Mouse (Mus musculus) thymus, postnatal 14 days (tissue): Measurements from ENCODE around the gene S100a2.

Experiments used
- DNase-seq: peaks from one replicate; pipeline ENCODE4 v3.0.0; 2021

S100a2 gene

GRCm38 (mm10) chr3:90597736-90598135, 7.7 kb downstream of the S100a2 start:
- DNase-seq, result no peak

DNA sequence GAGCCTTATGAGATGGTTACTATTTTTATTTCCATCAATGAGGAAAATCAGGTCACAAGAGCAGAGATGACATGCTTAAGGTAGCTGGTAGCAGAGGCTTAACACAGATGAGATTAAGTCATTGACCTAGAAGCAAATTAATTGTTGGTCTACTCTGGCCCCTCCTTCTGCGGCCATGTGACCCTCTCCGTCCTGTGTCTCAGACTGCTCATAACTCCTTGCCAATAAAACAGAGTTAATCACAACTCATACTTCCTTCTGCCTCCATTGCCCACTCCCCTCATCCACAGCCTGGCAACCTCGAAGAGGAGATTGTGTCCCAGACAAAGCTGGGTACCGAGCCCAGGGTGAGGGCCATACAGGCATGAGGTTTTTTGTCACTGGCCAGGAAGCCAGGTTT, 8.2 kb downstream of the S100a2 start:
- DNase-seq, result no peak

DNA sequence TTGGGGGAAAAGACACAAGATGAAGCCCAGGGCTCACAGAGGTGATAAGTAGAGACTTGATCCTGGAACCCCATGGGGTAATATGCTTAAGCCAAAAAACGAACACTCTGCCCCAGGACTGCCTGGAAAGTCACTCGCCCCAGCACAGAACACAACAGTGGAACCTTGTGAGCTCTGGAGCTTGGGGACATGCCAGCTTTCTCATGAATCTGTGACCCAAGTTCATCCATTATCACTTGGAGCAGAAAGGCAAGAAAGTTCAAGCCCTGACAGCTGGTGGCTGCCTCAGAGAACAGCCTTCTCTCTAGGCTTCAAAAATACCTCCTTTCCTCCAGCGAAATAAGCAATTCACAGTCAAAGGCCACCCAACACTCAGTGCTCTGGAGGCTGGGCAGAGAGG, 9.4 kb downstream of the S100a2 start:
- DNase-seq, result no peak

GRCm38 (mm10) chr3:90600036-90600435, 10.0 kb downstream of the S100a2 start:
- no peak for DNase-seq

DNA sequence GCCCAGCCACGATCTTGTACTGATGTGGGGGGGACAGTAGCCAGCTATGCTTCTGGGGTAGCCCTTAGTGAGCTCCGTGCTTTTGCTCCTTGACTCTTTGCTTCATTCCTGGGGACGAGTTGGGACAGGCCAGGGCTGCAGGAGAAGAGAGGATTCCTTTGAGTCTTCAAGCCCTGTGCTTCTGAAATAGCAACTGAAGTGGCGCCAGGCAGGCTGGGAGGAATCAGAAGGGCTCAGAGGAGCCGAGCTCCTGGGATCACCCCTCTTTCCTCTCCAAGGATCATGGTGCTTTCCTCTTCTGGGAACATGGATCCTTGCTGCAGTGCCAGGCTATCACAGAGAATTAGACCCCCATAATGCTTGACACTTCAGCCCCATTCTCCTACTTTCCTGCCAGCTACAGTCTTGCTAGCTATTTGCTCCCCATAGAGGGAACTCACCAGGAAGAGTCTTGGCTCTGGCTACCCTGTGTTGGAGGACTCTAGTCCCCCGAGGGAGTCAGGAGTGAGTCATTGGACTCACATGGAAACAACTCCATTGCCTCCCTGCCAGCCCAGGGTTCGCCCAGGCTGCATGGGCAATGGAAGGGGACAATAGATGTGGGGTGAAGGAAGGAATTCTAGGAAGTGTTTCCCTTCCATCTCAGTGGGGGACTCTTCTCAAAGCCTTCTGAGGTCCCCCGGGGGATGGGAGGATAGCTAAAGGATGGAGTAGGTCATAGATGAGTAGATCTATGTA, 10.6 kb downstream of the S100a2 start:
- no peak for DNase-seq

DNA sequence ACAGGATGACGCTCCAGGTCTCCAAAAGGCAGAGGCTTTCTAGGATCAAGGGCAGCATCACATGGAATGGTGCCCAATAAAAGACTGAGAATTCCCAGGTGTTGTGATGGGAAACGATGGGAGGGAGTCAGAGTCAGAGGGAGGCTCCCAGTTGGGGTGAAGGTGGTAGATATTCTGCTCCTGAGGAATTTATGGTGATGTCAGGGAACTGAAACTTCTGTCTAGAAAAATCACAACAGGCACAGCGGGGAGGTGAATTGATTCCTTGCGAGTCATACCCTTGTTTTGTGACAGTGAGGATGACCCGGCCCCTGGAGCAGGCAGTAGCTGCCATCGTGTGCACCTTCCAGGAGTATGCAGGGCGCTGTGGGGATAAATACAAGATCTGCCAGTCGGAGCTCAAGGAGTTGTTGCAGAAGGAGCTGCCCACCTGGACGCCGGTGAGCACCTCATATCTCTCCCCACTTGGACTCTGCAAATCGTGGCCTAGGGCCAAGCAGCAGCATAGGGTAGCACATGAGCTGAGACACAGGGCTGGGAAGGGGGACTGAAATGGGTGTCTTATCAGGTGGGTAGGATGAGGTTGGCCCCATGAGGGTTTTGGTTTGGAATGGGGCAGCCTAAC, 11.6 kb downstream of the S100a2 start, which contains the start of gene Gm42674:
Gm42674 (plus strand) TSS at position 419 of the 625 bp plus-strand sequence.
- no peak for DNase-seq

- no peak for DNase-seq
Observed at GRCm38 (mm10) chr3:90603623-90604022, 13.6 kb downstream of the S100a2 start, which contains the start of gene S100a4. Gene S100a4, plus strand, starts transcription at chr3:90603771.

DNA sequence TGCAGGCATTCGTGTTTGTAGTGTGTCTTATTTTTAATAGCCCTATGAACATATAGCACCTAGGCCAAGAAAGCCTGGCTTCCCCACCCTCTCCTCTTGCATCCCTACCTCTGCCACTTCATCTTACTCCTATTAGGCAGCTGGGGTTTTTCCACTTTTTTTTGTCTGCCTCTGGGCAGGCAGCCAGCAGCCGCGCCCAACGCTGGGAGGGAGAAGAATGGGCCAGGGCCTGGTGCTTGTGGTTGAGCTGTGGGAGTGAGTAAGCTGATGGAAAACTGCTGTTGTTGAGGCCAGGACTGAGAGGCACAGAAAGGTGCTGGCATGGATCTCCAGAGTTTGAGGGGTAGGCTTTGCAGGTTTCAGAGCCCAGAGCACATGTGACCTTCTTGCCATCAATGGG, 14.4 kb downstream of the S100a2 start:
- DNase-seq, result no peak

GRCm38 (mm10) chr3:90605049-90605448, 15.0 kb downstream of the S100a2 start:
- DNase-seq, result no peak

DNA sequence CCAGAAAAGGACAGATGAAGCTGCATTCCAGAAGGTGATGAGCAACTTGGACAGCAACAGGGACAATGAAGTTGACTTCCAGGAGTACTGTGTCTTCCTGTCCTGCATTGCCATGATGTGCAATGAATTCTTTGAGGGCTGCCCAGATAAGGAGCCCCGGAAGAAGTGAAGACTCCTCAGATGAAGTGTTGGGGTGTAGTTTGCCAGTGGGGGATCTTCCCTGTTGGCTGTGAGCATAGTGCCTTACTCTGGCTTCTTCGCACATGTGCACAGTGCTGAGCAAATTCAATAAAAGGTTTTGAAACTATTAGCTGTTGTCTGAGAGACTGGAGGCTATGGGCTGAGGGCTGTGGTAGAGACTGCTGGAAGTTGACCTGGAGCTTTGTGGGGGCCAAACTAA, 15.7 kb downstream of the S100a2 start:
- no peak for DNase-seq

GRCm38 (mm10) chr3:90606185-90606584, 16.1 kb downstream of the S100a2 start:
- no peak for DNase-seq

GRCm38 (mm10) chr3:90607361-90607760, 17.3 kb downstream of the S100a2 start:
- DNase-seq, result no peak

GRCm38 (mm10) chr3:90608223-90608622, 18.2 kb downstream of the S100a2 start, which contains the start of gene S100a5:
Gene S100a5, plus strand, starts transcription at chr3:90608523.
- DNase-seq, result no peak

DNA sequence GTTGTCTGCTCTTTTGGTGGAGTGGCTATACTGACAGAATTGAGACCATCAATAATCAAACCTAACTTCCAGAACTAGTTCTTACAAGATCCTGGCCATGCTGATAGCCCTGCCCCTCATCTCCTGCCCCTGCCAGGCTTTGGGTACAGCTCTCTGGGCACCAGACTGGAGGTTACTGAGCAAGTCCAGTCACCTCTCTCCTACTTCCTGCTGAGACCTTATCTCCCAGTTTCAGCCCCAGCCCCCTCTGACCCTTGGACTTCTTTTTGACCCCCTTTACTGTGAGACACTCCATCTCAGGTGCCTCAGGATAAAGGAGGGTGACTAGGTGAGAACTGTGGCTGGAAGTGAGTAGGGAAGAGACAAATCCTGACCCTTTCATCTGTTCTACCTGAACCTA, 19.1 kb downstream of the S100a2 start:
- DNase-seq, result no peak

DNA sequence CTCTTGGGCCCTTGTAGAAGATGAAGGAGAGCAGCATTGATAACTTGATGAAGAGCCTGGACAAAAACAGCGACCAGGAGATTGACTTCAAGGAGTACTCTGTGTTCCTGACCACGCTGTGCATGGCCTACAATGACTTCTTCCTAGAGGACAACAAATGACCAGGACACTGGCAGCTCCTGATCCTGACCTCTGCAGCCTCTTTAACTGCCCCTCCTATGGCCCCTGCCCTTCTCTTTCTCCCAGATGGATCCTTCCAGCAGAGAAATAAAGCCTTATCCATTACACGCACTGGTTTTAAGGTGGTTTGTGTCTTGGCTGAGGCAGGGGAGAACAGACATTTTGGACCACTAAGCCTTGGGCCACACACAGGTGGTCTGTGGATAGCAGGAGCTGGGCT, 21.4 kb downstream of the S100a2 start:
- no peak for DNase-seq

DNA sequence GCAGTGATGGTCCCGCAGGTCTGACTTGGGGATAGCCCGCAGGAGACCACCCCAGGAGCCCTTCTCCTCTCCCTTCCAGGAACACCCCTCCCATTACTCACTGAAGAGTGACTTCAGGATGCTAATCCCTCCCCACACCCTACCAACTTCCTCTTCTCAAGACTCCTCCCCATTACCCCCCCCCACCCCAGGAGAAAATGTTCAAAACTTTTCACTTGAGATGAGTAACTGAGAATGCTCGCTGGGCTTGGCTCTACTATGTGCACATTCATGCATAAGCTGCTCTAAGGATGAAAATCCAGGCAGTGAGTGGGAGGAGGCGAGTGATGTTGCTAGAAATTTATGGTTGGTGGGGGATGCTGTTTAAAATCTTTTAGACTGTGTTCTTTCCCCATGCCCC, 22.0 kb downstream of the S100a2 start:
- no peak for DNase-seq

DNA sequence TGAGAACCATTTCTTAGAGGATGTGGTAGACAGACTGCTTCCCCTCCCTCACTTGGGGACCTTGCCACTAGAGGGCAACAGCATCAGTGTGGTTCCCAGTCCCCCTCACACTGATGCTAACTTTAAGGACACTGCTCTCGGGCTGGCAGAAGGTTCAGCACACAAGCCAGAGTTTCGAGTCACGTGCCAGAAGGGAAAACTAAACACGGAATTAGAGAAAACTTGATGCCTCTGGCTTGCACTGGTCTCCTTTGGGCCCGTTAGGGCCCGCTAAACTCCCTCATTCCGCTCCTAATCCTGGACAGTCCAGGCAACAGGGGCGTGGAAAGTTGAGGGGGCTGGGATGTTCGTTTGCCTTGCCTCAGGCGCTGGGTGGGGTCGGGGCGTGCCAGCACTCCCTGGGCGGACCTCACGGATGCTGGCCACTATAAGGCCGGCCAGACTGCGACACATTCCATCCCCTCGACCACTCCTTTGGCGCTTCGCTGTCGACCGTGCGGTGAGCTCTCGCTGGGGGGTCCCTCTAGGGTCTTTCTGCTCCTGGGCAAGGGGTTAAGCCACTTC, 22.8 kb downstream of the S100a2 start, which contains the start of gene S100a6:
S100a6 (plus strand) TSS at position 155 of the 564 bp plus-strand sequence.
- peak; percentile 88 for DNase-seq

GRCm38 (mm10) chr3:90613461-90614147, 23.6 kb downstream of the S100a2 start:
- no peak for DNase-seq

DNA sequence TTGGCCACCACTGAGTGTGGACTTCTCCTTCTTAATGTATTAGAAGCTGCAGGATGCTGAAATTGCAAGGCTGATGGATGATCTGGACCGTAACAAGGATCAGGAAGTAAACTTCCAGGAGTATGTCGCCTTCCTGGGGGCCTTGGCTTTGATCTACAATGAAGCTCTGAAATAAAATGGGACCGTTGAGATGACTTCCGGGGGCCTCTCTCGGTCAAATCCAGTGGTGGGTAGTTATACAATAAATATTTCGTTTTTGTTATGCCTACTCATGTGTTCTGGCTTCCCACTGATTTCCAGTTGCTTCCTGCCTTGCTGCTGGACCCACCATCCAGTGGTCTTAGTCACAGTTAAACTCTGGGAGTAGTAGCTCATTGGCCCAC, 24.1 kb downstream of the S100a2 start:
- no peak for DNase-seq

- DNase-seq, result no peak
Observed at GRCm38 (mm10) chr3:90614611-90615251, 24.7 kb downstream of the S100a2 start.

DNA sequence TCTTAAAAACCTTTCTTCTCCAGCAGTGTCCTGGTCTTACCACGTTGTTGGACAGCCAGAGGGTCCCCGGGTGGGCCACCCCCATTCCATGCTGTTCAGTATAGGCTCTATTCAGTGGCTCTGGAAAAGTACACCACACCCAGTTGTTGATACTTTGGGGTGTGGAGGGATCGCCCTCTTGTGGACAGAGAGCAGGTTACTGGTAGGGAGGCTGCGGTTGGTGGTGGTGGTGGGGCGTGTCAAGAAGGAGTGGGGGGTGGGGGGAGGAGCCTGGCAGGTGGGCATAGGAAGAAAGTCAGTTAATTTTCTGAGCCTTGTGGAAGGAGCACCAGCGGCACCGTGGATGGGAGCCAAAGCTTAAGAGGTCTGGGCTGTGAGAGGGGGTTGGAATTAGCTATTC, 25.4 kb downstream of the S100a2 start:
- peak; percentile 88 for DNase-seq

- no peak for DNase-seq
Observed at GRCm38 (mm10) chr3:90615911-90616310, 25.9 kb downstream of the S100a2 start.

GRCm38 (mm10) chr3:90617586-90617985, 27.5 kb downstream of the S100a2 start:
- DNase-seq, result no peak
